Mouse (Mus musculus) intestine, embryonic 14.5 days (tissue): Measurements from ENCODE around the gene Nxf2. TPM values are rescaled to one million over a fixed set of nuclear protein-coding genes. Genes with fewer than 3 reads are reported as not detected.
A peak's percentile ranks its signal among the peaks of the same experiment; 100 is the strongest.
"Not testable (repeated sequence)": the region's sequence is repeated elsewhere in the genome, so short reads cannot be mapped to it uniquely, and the experiment has no call there.

Source experiments
- ATAC-seq: fragments of 200-750 bp; cut with Nextera tagmentation; replicated peaks from 2 replicates; pipeline ENCODE4 v1.8.0; 2017; ENCODE audit warnings: low read depth, moderate number of reproducible peaks, moderate TSS enrichment, moderate library complexity; ENCODE audit not compliant: low FRiP score, low TSS enrichment
- DNase-seq: peaks from one replicate; pipeline ENCODE4 v3.0.0-alpha.2; 2018; ENCODE audit warnings: low spot score
- H3K27ac ChIP-seq: fragments of 300-500 bp; sonication (generic); 2 replicates; pipeline ENCODE4 v1.5.1; 2014; ENCODE audit warnings: low read depth, mild to moderate bottlenecking, control low read depth
- H3K27me3 ChIP-seq: fragments of 300-500 bp; sonication (generic); replicated peaks from 2 replicates; pipeline ENCODE4 v1.6.1; 2014; ENCODE audit warnings: low read length, control low read depth; ENCODE audit not compliant: control insufficient read depth, insufficient read depth
- H3K36me3 ChIP-seq: fragments of 300-500 bp; sonication (generic); 2 replicates; pipeline ENCODE4 v1.6.1; 2014; ENCODE audit warnings: low read length, control low read depth; ENCODE audit not compliant: control insufficient read depth, insufficient read depth
- H3K4me1 ChIP-seq: fragments of 300-500 bp; sonication (generic); replicated peaks from 2 replicates; pipeline ENCODE4 v1.6.1; 2014; ENCODE audit warnings: low read length, control low read depth, mixed read lengths; ENCODE audit not compliant: control insufficient read depth, insufficient read depth
- H3K4me2 ChIP-seq: fragments of 300-500 bp; sonication (generic); 2 replicates; pipeline ENCODE4 v1.6.1; 2014; ENCODE audit warnings: low read length
- H3K4me3 ChIP-seq: fragments of 300-500 bp; sonication (generic); 2 replicates; pipeline ENCODE4 v1.5.1; 2014; ENCODE audit warnings: low read depth, low read length, control low read depth, mixed read lengths
- H3K9ac ChIP-seq: fragments of 300-500 bp; sonication (generic); 2 replicates; pipeline ENCODE4 v1.6.1; 2014; ENCODE audit warnings: mild to moderate bottlenecking, low read length
- H3K9me3 ChIP-seq: fragments of 300-500 bp; sonication (generic); 2 replicates; pipeline ENCODE4 v1.6.1; 2016; ENCODE audit warnings: low read length, control low read depth; ENCODE audit not compliant: control insufficient read depth
- WGBS: fragments of 180-500 bp; shearing (Covaris S2); extraction: QIAGEN DNeasy Blood & Tissue Kit; methylation state at CpG from one replicate; pipeline ENCODE4 v1.1.7; 2014; 5-methylcytosine and 5-hydroxymethylcytosine counted together
- polyA plus RNA-seq: library from polyadenylated mRNA; unstranded; fragments of >200 nt; fragmentation: Nextera tagmentation; extraction: Ambion mirVana; gene quantifications from 2 replicates; pipeline ENCODE4 v1.2.1, GENCODE M21; 2014

The Nxf2 gene
- polyA plus RNA-seq, 1 experiment from 2014 or later = 0.31 TPM

DNA sequence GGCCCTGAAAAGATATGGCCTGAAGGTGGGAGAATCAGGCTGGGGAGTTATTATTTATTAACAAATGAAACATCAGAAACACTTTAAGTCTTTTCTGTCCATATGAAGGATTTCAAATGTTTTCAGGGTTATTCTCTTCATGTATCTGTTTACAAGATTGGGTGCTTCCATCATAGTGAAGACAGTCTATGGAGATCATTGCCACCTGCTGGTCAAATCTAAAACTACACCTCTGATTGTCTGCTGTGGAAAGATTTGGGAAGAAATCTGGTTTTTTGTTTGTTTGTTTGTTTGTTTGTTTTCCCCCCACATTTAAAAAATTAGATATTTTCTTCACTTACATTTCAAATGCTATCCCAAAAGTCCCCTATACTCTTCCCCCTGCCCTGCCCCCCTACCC lies 39.5 kb downstream of the Nxf2 start:
- Histone ChIP-seq H3K27me3 (no peaks in the 10 kb centered on the region), H3K27ac (no peak overlapping the region), H3K9ac (no peak overlapping the region), H3K4me1 (no peaks in the 10 kb centered on the region), H3K4me2 (no peak overlapping the region), H3K36me3 (no peaks in the 10 kb centered on the region), H3K9me3 (no peaks in the 10 kb centered on the region), H3K4me3 (no peak overlapping the region)
- no peak for DNase-seq
- no peak for ATAC-seq

DNA sequence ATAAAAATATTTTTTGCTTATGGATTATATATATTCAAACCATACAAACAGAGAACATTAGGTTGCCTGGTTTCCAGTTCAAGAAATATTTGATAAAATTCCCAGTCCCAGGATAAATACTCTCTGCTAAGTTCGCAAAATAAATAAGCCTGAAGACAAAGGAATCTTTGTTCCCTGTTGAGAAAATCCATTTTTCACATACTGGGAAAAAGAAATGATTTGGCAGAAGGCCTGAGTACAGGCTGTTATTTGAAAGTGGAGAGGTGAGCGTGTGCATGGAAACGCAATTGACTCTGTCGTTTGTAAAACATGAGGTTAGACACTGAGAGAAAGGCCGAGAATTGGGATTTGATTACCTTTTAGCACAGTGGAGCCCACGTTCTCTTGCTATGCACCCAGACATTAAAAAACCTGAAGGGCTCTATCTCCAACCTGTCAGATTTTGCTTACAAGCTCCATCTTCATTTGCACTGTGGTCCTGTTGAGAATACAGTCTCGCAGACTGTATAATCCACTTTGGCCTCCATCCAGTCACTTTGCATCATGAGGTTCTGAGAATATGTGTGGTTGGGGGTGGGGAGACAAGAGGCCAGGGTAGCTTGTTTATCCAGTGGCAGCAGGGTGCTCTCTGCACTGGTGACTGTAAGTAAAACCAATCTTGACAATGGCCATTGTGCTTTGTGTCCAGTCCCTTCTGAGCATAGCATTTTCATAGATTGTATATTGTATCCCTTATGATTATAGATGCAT lies 40.7 kb downstream of the Nxf2 start:
- ATAC-seq (no peak), DNase-seq (no peak)
- no peaks in the 10 kb centered on the region for H3K9me3 ChIP-seq
- H3K36me3 ChIP-seq = no peaks in the 10 kb centered on the region
- H3K27me3 ChIP-seq = no peaks in the 10 kb centered on the region
- H3K27ac ChIP-seq = no peak overlapping the region
- H3K9ac ChIP-seq = no peak overlapping the region
- H3K4me3 ChIP-seq = no peak overlapping the region
- 67% methylated on average over 7 of the region's 7 CpGs for WGBS
- H3K4me2 ChIP-seq = no peak overlapping the region
- no peaks in the 10 kb centered on the region for H3K4me1 ChIP-seq

DNA sequence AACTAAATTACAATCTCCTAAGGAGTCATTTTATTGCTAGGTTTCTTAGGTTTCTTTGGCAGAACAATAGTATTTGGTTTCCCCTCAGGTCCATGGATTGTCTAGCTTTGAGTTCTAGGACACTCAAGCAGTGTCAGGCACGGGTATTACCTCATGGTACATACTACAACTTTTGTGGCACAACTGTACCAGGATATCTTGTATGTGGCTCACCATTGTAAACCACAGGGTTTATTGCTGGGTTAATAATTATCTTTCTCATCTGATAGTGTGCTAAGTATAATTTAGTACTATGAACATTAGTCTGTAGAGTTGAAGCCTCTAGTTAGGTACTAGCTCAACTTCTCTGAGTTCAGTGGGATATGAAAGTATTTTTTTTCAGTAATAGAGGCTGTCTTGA lies 45.3 kb downstream of the Nxf2 start:
- no peak overlapping the region for H3K27ac ChIP-seq
- H3K36me3 ChIP-seq = no peaks in the 10 kb centered on the region
- no peak for ATAC-seq
- no peaks in the 10 kb centered on the region for H3K4me1 ChIP-seq
- H3K27me3 ChIP-seq = 0 out of 2 replicates have a peak, but pooled peaks cover 3% of the 10 kb centered on the region
- no peaks in the 10 kb centered on the region for H3K9me3 ChIP-seq
- no peak overlapping the region for H3K4me2 ChIP-seq
- no peak overlapping the region for H3K9ac ChIP-seq
- WGBS = 63% methylated on average over 1 of the region's 1 CpGs
- no peak overlapping the region for H3K4me3 ChIP-seq
- DNase-seq = no peak

DNA sequence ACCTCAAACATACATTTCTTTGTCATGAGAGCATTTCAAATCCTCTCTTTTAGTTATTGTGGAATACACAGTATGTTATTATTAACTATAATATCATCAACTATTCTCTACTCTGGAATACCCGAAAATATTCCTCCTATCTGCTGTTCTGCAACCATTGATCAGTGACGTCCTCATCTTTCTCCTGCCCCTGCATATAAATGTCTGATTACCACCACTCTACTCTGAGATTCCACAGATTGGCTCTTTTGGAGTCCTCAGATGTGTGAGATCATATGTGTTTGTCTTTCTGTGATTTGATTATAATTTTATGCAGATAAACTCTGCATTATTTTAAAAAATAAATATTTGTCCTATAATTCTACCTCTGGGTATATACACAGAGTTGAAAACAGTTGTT lies 48.8 kb downstream of the Nxf2 start:
- Histone ChIP-seq H3K9ac (no peak overlapping the region), H3K27me3 (0 out of 2 replicates have a peak, but pooled peaks cover 3% of the 10 kb centered on the region), H3K4me1 (no peaks in the 10 kb centered on the region), H3K4me3 (no peak overlapping the region), H3K9me3 (no peaks in the 10 kb centered on the region), H3K27ac (no peak overlapping the region), H3K4me2 (no peak overlapping the region), H3K36me3 (no peaks in the 10 kb centered on the region)
- ATAC-seq = no peak
- no peak for DNase-seq
- WGBS = 81% methylated on average over 2 of the region's 2 CpGs

DNA sequence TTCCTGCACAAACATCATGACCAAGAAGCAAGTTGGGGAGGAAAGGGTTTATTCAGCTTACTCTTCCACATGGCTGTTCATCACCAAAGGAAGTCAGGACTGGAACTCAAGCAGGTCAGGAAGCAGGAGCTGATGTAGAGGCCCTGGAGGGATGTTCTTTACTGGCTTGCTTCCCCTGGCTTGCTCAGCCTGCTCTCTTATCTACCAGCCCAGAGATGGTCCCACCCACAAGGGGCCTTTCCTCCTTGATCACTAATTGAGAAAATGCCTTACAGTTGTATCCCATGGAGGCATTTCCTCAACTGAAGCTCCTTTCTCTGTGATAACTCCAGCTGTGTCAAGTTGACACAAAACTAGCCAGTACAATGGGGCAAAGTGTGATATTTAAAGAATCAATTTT lies 49.2 kb downstream of the Nxf2 start:
- not testable (repeated sequence) for H3K4me3 ChIP-seq, H3K36me3 ChIP-seq, DNase-seq, H3K4me1 ChIP-seq, H3K27me3 ChIP-seq, H3K9me3 ChIP-seq, ATAC-seq, H3K27ac ChIP-seq, H3K9ac ChIP-seq, H3K4me2 ChIP-seq

DNA sequence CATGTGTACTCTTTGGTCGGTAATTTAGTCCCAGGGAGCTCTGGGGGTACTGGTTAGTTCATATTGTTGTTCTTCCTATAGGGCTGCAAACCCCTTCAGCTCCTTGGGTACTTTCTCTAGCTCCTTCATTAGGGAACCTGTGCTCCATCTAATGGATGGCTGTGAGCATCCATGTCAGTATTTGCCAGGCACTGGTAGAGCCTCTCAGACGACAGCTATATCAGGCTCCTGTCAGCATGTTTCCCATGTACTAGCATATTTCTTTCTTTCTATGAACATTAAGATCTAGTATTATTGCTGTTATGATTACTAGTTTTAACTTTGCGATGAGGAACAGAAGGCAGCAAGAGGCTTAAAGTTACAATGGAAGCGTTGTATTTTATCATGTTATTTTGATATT lies 49.7 kb downstream of the Nxf2 start:
- no peaks in the 10 kb centered on the region for H3K36me3 ChIP-seq

DNA sequence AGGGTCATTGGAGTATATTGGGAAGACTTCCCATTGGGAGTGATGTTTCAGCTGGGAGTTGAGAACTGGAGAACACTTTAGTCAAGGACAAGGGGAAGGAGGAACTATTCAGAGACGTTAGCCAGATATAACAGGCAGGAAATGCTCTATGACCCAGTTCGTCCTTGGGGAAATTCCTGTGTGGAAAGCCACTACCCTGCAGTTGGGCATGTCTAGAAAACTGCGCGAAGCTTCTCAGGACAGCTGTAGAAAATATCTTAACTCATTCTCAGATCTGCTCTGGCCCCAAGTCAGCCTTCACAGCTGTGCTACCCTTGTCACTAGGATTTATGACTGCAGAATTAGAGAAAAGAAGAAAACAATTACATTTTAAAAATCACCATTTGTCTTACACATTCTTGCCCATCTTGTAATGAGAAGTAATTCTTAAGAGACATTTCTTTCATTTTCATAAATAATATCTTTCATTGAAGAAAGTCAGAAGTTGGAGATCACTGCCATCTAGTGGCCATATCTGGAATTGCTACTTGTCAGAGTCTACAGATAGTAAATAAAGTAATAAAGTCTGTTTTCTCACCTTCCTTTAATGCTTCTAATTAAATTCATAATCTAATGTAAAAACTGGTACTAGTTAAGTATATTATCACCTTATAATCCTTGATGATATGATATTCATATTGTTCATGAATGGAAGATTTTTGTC lies 51.2 kb downstream of the Nxf2 start:
- ATAC-seq = 0 out of 2 replicates have a peak, but pooled peaks have one; percentile 23
- peak; percentile 58 for DNase-seq
- no peaks in the 10 kb centered on the region for H3K36me3 ChIP-seq
- no peak overlapping the region for H3K4me3 ChIP-seq
- H3K4me2 ChIP-seq = no peak overlapping the region; the same call in 1 of the 2 replicates
- peak overlapping the region; percentile 59 for H3K27ac ChIP-seq
- H3K4me1 ChIP-seq = no peaks in the 10 kb centered on the region
- 14% methylated on average over 4 of the region's 4 CpGs for WGBS
- H3K27me3 ChIP-seq = 0 out of 2 replicates have a peak, but pooled peaks cover 2% of the 10 kb centered on the region
- no peaks in the 10 kb centered on the region for H3K9me3 ChIP-seq
- no peak overlapping the region for H3K9ac ChIP-seq

More for the DNA sequence above, 49.7 kb downstream of the Nxf2 start:
- Histone ChIP-seq H3K4me1 (no peaks in the 10 kb centered on the region), H3K27ac (no peak overlapping the region), H3K4me3 (no peak overlapping the region), H3K27me3 (0 out of 2 replicates have a peak, but pooled peaks cover 3% of the 10 kb centered on the region), H3K9ac (no peak overlapping the region), H3K4me2 (no peak overlapping the region), H3K9me3 (no peaks in the 10 kb centered on the region)
- ATAC-seq = no peak
- WGBS = 66% methylated on average over 4 of the region's 4 CpGs
- no peak for DNase-seq

DNA sequence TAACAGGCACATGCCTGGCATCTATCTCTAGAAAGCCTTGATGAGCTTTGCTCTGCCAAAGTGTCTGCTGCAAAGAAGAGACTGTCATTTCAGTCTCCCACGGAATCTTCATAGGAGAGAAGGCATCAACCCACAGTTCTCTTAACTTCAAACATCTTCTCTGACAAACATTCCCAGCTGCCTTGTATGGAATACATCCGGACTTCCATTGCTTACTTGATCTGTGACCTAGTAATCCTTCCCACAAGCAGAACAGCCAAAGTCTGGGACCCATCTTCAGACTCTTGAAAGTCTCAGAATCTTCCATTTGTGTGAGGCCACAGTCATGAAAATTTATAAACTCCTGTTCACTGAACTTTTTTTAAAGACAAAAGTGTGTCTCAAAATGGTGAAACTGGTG lies 51.7 kb downstream of the Nxf2 start:
- Histone ChIP-seq H3K27ac (peak overlapping the region; percentile 59), H3K36me3 (no peaks in the 10 kb centered on the region), H3K27me3 (no peaks in the 10 kb centered on the region), H3K4me2 (no peak overlapping the region), H3K4me1 (no peaks in the 10 kb centered on the region), H3K4me3 (no peak overlapping the region), H3K9ac (no peak overlapping the region), H3K9me3 (no peaks in the 10 kb centered on the region)
- DNase-seq (no peak), ATAC-seq (no peak)
- WGBS = 25% methylated on average over 2 of the region's 2 CpGs

DNA sequence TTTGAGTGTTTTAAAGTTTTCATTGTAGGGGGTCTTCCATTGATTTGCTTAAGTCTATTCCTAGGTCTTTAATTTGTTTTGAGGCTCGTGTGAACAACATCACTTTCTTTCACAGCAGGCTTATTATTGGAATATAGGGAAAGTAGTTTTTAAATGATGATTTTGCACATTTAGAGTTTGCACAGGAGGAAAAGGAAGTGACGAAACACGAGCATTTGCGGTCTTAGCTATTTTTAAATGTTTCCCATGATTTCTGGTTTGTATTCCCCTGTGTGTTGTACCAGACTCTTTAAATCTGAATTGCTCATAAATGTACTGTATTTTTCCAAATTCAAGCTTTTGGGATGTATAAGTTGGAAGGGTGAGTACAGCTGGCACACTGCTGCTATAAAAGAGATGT lies 54.2 kb downstream of the Nxf2 start:
- H3K4me1 ChIP-seq = no peaks in the 10 kb centered on the region
- WGBS = 83% methylated on average over 4 of the region's 4 CpGs
- no peak for ATAC-seq
- no peak overlapping the region for H3K4me2 ChIP-seq
- no peaks in the 10 kb centered on the region for H3K36me3 ChIP-seq
- no peak overlapping the region for H3K9ac ChIP-seq
- H3K4me3 ChIP-seq = no peak overlapping the region
- H3K9me3 ChIP-seq = no peaks in the 10 kb centered on the region
- no peaks in the 10 kb centered on the region for H3K27me3 ChIP-seq
- DNase-seq = no peak
- H3K27ac ChIP-seq = no peak overlapping the region
